Mouse (Mus musculus): ENCODE results near the gene Stim1.
"Not testable (repeated sequence)": the region's sequence is repeated elsewhere in the genome, so short reads cannot be mapped to it uniquely, and the experiment has no call there.

The Stim1 gene

DNA sequence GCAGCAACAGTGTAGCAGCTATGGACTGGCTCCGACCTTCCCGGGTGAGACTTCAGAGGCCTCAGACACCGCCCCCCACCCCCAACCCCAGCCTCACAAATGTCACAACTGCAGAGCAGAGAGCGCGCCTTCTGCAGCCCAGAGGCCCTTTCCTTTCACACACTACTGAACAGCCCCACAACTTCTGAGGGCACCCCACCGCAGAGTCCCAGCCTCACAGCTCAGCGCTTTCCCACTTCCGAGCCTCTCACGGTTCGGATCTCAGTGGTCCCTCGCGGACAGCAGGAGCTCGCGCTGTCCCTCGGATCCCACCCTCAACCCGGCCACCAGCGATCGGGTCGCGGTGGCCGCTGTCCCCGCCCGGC lies 18.1 kb upstream of the Stim1 start:
- DNase-seq (ENCODE audit: low spot score) = peak; percentile 83

DNA sequence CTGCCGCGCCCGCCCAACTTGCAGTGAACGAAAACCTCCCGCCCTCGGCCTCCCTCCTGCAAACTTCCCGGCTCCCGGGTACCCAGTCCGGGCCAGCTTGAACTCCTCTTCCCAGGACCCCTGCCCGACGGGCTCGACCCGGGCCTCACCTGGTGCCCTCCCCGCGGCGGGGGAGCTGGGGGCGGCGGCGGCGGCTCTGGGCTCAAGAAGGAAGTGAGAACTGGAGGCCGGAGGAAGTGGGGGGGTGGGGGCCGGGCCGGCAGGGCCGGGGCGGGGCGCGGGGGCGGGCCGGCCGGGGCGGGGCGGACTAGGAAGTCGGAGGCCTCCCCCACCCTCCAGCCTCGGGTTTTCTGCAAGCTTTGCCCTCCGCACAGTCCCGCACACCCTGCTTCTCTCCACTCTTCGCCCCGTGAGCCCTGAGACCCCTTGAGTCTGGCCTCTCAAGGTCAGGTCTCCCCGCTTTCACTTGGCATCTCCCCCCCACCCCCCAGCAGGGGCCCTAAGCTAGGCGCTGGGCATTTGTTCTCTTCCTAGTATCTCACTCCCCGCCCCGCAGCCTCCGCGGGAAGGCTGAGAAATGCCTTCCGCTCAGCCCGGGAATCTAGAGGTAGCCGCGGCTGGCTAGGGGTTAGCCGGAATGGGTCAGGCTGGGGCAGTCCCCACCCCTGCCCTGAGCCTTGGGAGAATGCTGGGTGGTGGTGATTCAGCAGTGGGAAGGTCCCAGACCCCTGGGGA lies 17.5 kb upstream of the Stim1 start:
- DNase-seq (ENCODE audit: low spot score) = peak; percentile 77

DNA sequence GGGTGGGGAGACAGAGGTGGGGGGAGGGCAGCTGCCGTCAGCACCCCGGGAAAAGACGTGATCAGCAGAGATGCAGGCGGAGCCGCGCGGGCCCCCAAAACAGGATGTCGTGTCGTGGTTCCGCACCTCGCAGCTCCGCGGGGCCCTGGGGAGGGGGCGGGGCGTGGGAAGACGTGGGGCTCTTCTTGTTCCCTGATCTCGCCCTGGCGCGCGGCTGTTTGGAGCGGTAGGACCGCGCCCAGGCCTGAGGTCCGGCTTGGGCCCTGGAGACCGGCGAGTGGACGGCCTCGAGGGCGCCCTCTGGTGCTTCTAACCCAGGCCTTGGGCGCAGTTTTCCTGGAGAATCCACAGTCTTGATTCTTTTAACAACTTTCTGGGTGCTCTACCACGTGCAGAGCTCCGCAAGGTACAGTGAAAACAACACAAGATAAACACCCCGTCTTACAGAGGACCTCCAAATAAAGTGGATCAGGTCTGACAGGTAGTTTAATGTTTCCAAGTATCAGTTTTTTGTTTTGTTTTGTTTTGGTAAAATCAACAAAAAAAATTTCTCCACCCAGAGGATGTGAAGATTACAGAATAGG lies 16.9 kb upstream of the Stim1 start:
- DNase-seq (ENCODE audit: low spot score) = peak; percentile 86

DNA sequence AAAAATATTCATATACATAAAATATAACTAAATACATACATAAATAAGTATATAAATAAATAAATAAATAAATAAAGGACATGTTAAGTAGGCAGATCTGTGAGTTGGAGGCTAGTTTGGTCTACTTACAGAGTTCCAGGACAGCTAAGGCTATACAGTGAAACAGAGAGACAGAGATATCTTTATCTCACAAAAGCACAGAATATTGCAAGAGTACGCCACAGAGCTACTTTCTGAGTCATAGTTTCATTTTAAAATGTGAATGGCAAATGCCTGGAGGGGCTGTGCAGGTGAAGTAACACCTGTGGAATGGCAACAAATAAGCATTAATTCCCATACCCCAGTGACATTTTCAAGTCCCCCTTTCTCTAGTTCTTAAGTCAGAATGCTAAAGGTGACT lies 14.0 kb upstream of the Stim1 start:
- DNase-seq (ENCODE audit: low spot score) = no peak

DNA sequence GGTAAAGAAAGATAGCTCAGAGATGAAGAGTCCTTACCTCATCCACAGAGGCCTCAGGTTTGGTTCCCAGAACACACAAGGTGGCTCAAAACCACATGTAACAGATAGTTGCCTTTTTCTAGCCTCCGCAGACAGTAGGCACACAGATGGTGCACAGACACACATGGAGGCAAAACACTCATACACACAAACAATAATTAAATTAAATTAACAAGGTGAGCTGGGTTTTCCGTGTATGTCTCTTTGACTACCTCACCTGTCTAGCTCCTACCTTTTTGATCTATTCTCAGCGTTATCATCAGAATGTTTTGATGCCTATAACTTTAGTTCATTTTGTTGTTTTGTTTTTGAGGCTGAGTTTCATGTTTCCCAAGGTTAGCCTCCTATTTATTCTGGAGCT lies 11.7 kb upstream of the Stim1 start, which contains the start of gene Rhog:
Gene Rhog, minus strand, starts transcription at position 101 of the 400 bp plus-strand sequence.
- no peak for DNase-seq (ENCODE audit: low spot score)

DNA sequence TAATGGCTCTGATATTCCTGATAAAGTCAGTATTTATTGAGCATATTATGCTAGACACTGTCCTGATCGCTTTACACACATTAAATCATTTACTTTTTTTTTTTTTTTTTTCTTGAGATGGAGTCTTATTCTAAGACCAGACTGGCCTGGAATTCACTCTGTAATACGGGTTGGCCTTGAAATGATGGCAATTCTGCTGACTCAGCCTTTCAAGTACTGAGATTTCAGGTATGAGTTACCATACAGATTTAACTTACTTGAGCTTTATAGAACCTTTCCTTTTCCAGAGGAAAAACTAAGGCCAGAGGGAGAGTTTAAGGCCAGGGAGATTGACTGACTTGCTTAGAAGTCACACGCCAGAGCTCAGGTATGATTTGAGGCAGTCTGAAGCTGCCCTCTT lies 11.0 kb upstream of the Stim1 start:
- no peak for DNase-seq (ENCODE audit: low spot score)

DNA sequence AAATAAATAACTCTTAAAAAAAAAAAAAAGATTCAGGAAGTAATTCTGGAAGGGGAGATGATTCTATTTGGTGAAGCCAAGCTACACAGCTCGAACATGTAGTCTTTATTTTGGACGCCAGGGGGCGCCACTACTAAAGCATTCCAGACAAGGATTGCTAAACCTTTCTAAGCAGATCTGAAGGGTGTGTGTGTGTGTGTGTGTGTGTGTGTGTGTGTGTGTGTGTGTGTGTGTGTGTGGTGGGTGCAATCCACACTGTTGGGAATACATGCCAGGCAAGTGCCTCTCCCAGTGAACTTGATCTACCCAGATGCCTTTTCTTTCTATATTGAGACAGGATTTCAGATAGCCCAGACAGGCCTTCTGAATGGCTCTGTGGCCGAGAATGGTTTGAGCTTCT lies 9.4 kb upstream of the Stim1 start:
- DNase-seq (ENCODE audit: low spot score) = peak; percentile 50

DNA sequence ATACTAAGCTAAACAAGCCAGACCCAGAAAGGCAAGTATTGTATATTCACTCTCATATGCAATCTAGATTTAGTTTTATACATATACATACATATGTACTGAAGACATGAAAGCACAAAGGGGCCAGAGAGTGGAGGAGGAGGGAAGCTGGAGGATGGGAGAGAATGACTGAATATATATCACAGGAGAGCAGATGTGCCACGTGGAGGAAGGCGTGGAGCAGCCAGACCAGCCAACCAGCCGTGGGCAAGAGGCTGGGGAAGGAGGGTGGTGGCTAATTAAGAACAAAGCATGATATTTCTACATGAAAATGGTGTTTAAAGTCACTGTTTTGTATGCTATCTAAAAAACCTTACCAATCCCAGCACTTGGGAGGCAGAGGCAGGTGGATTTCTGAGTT lies 8.9 kb upstream of the Stim1 start:
- no peak for DNase-seq (ENCODE audit: low spot score)

DNA sequence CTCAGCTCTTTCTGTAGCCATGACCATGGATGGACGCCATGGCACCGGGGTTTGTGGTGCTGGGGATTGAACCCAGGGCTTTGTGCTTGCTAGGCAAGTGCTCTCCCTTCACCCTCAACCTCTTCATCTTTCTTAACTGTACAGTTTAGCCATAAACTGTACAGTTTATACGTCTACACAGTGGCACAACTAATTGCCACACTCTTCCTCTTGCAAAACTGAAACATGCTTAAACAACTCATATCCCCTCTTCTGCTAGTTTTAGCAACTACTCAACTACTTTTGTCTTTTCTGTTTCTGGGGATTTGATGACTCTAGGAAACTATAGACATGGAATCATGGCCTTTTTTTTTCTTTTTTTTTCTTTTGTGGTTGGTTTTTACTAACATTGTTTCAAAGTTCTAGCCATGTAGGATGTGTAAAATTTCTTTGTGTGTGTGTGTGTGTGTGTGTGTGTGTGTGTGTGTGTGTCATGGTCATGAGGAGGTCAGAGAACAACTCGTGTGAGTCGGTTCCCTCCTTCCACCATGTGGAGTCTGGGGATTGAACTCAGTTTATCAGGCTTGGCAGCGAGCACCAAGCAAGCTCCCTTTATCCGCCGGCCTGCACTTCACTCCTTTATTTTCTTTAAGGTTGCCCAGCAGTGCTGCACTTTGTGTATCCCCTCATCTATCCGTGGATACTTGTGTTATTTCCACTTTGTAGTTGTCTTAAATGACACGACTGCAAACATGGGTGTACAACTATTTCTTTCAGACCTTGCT lies 7.7 kb upstream of the Stim1 start:
- DNase-seq (ENCODE audit: low spot score) = no peak

DNA sequence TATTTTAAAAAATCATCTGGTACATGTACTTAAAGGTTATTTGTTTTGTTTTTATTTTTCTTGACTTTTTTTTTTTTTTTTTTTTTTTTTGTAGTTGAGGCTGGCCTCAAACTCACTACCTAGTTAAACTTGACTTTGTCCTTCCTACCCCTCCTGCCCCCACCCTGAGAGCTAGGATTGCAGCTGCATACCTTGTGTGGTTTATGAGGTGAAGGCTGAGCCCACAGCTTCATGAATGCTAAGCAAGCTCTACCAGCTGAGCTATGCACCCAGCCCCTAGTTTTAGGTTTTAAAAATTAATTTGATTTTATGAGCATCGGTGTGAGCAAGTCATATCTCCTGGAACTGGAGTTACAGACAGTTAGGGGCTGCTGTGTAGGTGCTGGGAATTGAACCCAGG lies 7.1 kb upstream of the Stim1 start:
- no peak for DNase-seq (ENCODE audit: low spot score)

DNA sequence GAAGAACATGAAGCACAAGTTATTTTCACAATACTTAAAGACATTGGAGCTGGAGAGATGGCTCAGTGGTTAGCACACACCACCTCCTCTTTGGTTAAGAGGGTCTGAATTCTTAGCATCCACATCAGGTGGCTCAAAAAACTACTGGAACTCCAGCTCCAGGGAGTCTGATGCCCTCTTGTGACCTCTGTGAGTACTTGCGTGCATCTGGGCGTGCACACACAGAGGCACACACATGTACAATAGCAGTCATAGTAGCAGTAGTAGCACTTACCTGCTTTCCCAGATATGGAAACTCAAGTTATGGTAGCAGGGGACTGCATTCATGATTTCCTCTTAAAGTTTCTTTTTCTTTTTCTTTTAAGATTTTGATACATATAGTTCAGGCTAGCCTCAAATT lies 4.6 kb upstream of the Stim1 start:
- DNase-seq (ENCODE audit: low spot score) = no peak

DNA sequence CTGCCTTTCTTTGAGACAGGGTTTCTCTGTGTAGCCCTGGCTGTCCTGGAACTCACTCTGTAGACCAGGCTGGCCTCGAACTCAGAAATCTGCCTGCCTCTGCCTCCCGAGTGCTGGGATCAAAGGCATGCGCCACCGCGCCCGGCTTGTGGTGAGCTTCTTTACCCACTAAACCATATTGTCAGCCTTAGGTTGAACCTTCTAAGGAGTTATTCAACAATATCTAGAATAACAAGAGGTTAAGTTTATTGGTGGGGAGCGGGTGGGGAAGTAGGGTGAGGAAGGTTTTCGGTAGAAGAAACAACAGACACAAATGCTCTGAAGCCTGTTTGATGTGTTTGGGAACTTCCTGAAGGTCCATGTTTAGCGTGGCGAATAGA lies 1.6 kb upstream of the Stim1 start:
- DNase-seq (ENCODE audit: low spot score) = not testable (repeated sequence)

DNA sequence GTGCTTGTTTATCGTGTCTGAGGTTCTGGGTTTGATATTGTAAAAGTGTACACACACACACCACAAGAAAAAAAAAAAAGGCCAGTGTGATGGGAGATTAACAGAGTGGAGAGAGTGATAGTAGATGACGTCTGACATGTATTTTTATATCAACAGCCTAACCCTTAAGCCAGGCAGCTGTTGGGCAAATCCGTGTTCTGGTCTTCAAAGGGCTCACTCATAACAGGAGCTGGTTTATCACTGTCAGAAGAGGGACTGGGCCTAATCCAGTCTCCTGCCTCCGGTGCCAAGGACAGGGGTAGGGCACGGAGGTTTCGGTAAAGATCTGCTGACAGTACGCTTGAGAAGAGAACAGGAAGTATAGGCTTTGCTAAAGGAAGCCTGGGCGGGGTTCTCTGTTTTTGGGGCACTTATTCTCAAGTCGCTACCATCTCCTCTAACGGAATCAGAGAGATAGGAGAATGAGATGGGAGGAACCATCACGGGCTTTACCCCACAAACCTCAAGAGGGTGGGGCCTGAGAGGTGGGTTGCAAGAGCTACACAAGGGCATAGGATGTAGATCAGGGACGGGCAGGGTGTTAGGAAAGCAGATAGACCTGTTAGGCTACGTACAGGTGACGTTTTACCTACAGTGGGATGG lies 1.1 kb upstream of the Stim1 start:
- DNase-seq (ENCODE audit: low spot score) = no peak

DNA sequence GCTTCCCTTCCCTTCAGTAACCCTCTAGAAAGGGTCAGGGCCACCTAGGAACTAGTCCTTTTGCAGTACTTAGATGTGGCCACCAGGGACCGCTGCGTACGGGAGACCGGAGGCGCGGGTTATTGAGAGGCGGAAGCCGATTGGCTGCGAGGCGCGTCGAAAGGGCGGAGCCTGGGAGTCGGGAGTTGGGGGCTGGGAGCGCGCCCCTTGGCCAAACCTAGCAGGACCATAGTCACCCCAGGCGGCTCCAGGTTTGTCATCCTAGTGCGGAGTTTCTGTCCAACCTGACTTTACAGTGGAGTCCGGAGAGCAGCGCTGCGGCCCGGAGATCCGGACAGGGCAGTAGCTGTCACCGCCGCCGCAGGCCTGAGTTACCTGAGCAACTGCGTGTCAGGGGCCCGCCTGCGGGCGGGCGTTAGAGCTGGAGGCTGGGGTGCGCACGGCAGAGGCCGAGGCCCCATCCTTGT lies 460 bp upstream of the Stim1 start:
- peak; percentile 95 for DNase-seq (ENCODE audit: low spot score)

DNA sequence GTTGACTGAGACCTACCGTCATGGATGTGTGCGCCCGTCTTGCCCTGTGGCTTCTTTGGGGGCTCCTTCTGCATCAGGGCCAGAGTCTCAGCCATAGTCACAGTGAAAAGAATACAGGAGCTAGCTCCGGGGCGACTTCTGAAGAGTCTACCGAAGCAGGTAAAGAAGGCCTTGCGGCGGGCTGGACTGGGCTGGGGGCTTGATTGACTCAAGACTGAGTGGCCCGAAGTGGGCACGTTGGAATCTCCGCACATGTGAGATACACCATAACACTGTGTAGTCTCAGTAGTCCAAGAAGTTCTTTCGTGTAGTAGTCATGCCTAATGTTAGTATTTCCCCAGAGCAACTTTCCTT lies 766 bp downstream of the Stim1 start:
- no peak for DNase-seq (ENCODE audit: low spot score)

DNA sequence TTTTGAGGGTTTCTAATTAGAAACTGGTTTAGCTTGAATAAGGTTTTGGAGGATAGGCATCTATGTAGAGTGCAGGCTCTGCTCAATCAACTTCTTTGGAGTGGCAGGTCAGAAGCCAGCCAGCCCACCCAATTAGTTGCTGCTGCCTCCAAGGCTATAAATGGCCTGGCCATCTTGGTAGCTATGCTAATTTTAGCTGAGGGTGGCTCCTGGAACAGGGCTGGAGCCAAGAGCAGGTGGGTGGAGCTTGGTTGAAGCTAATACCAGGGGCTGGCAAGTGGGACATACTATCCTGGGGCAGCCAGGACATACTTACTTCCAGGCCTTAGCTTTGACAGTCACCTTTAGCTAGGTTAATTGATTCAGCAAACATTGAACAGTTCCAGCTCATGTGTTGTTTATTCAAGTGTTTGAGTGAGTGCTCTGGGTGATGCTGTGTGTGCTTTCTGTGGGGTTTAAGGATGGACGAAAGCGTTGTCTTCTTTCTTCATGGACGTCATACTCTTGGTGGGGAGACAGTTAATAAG lies 4.9 kb downstream of the Stim1 start:
- no peak for DNase-seq (ENCODE audit: low spot score)

DNA sequence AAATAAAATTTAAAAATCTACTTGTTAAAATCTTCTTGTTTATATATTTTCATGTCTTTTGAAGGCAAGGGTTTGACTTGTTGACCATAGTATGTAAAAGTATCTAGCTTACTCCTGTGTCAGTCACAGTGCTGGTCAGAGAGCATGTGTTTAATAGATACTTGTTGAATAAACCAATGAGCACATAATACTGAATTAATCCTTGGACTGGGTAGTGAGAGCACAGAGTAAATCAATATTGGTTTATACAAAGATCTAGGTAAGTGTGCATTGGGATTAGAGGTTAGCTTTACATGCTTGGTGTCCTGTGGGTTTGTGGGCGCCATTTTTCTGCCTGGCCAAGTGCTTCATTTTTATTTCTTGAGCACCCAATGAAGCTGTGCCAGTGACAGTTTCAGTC lies 13.8 kb downstream of the Stim1 start:
- no peak for DNase-seq (ENCODE audit: low spot score)

DNA sequence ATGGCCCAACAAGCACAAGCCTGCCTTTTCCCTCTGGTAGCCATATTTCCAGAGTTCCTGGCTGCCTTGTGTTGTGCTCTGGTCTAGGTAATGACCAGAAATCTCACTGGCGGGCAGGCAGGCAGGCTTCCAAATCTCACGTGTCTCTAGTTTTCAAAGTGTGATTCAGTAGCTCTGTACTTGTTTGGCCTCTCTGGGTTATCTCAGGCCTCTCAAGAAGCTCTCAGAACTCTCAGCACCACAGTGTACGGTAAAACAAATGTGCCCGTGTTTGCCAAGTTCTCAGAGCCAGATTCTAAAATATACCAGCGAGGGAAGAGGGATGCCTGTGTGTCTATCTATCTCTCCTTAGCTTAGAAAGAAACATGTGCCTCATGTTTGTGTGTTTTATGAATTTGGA lies 14.7 kb downstream of the Stim1 start:
- DNase-seq (ENCODE audit: low spot score) = peak; percentile 22

DNA sequence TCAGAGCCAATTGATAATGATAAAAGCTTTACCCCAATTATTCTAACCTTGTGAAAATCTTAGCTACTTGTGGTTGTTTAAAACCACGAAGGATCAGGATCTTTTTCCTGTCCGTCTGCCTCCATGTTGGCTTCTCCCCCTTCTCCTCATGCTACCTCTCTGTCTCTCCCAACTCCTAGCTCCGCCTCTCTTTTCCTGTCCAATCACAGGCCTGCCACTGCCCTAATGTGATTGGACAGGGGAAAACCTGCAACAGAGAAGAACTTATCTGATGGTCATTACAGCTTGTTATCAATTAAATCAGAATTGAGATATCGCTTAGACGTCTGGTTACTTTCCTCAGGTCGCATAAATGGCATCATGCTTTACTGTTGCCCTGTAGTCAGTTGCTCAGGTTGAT lies 21.9 kb downstream of the Stim1 start:
- DNase-seq (ENCODE audit: low spot score) = no peak

DNA sequence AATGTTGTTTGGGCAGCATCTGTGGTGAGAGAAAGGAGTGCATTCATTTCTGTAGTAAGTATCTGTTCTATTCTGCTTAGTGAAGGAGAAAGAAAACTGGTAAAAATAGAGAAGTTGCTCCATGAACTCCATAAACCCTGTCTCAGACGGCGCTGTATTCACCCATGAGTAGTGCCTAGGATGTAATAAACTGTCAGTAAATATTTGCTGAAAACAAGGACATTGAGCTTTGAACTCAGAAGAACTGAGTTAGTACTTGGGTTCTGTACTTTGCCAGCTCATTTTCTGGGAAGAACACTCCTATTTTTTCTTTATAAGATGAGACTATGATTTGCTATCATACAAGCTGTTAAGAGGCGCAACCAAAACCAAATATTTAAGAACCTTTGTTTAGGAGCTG lies 24.6 kb downstream of the Stim1 start:
- no peak for DNase-seq (ENCODE audit: low spot score)

DNA sequence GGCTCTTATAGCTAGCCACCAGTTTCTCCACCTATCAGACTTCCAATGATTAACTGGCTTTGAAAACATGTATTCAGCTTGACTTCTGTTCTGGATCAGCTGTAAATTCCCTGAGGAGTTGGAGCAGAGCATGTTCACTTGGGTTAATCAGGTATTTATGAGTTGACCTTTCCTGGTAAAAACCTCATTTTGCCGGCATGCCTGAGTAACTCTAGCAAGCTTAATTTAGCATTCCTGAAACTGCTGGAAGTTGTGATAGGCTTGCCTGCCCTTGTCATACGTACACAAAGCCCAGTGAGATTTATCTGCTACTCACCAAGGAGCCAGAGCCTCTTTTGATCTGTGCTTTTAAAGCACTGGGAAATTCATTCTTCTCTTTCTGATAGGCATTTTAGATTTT lies 25.6 kb downstream of the Stim1 start:
- no peak for DNase-seq (ENCODE audit: low spot score)

DNA sequence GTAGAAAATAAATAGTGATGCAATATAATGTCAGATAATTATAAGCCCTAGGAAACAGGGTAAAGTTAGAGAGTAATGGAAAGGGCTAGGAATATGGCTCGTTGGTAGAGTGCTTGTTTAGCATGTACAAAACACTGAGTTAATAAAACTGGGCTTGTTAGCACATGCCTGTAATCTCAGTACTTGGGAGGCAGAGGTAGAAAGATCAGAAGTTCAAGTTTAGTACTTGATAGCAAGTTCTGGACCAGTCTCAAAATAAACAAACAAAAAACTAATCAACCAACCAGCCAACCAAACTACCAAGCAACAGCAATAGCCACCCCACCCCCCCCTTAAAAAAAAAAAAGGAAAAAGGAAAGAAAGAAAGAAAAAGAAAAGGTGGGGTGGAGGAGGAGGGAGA lies 33.2 kb downstream of the Stim1 start:
- DNase-seq (ENCODE audit: low spot score) = no peak

DNA sequence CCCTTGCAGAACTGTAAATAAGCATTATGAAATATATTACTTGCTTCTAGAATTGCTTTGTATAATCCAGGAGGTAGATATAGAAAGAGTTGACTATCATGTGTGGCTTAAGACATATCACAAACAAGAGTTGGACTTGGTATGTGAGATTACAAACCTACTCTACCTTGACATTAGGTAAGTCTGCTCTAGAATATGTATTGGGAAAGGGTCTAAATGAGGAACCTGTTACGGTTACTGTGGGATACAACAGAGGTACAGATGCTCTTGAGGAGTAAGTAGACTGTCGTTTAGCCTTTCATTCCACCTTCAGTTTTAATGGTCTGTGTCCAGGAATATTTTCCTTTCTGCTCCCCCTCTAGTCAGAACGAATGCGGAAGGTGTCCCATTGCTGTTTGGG lies 34.9 kb downstream of the Stim1 start:
- DNase-seq (ENCODE audit: low spot score) = no peak

Measured in testis, postnatal 14 days (tissue).